Mouse (Mus musculus) thymus, adult 2 months (tissue): Measurements from ENCODE around the gene Fubp3. TPM values are rescaled to one million over a fixed set of nuclear protein-coding genes. Genes with fewer than 3 reads are reported as not detected.
A peak's percentile ranks its signal among the peaks of the same experiment; 100 is the strongest.

ENCODE experiments used
- DNase-seq: peaks from one replicate; pipeline ENCODE4 v3.0.0; 2021
- H3K27ac ChIP-seq: fragments of 200-500 bp; 2 replicates; pipeline ENCODE4 v1.5.1; 2012; ENCODE audit warnings: low read length, control low read depth; ENCODE audit not compliant: control insufficient read depth, insufficient read depth
- H3K27me3 ChIP-seq: fragments of 200-500 bp; 2 replicates; pipeline ENCODE4 v1.6.1; 2012; ENCODE audit warnings: mild to moderate bottlenecking, low read length, moderate library complexity, mixed read lengths; ENCODE audit not compliant: control insufficient read depth, insufficient read depth
- H3K36me3 ChIP-seq: fragments of 200-500 bp; 2 replicates; pipeline ENCODE4 v1.6.1; 2012; ENCODE audit warnings: mild to moderate bottlenecking, low read length, moderate library complexity; ENCODE audit not compliant: control insufficient read depth, insufficient read depth
- H3K4me1 ChIP-seq: fragments of 200-500 bp; replicated peaks from 2 replicates; pipeline ENCODE4 v1.6.1; 2012; ENCODE audit warnings: low read length; ENCODE audit not compliant: control insufficient read depth, insufficient read depth
- H3K4me3 ChIP-seq: fragments of 200-500 bp; 2 replicates; pipeline ENCODE4 v1.5.1; 2012; ENCODE audit warnings: mild to moderate bottlenecking, low read length, control low read depth, moderate library complexity; ENCODE audit not compliant: control insufficient read depth, insufficient read depth
- CTCF ChIP-seq: fragments of 200-500 bp; IDR thresholded peaks from 2 replicates; pipeline ENCODE4 v1.5.1; 2012; ENCODE audit warnings: mild to moderate bottlenecking, control low read depth, low read length, moderate library complexity, borderline replicate concordance; ENCODE audit not compliant: control insufficient read depth, poor library complexity, insufficient read depth; ENCODE audit errors: extremely low read depth
- POLR2A ChIP-seq: fragments of 200-500 bp; IDR thresholded peaks from 2 replicates; pipeline ENCODE4 v1.6.1; 2012; ENCODE audit warnings: mild to moderate bottlenecking, low read length, control low read depth, moderate library complexity; ENCODE audit not compliant: control insufficient read depth, poor library complexity, insufficient read depth; ENCODE audit errors: extremely low read depth
- WGBS: fragments of 180-500 bp; shearing (Covaris S2); methylation state at CpG from one replicate; pipeline ENCODE4 v1.1.7; 2018; 5-methylcytosine and 5-hydroxymethylcytosine counted together
- polyA plus RNA-seq: library from polyadenylated mRNA; depleted of rRNA; stranded (reverse); fragments of >200 nt; gene quantifications from 2 replicates; pipeline ENCODE4 v1.2.3, GENCODE M21; 2012

The Fubp3 gene
- polyA plus RNA-seq, 1 experiment: 56.3 TPM

- no peak overlapping the region for H3K4me3 ChIP-seq
- 6% methylated on average over 48 of the region's 48 CpGs for WGBS
- no peak for DNase-seq
These were observed 63.8 kb downstream of the Fubp3 start for GRCm38 (mm10) chr2:31636138-31636741.

GRCm38 (mm10) chr2:31636742-31637141 is 64.3 kb downstream of the Fubp3 start:
- Histone ChIP-seq H3K4me1 (no peaks in the 10 kb centered on the region), H3K36me3 (no peaks in the 10 kb centered on the region), H3K27ac (no peak overlapping the region), H3K27me3 (peaks cover 41% of the 10 kb centered on the region), H3K4me3 (no peak overlapping the region)
- no peak for TF ChIP-seq POLR2A
- no peak for TF ChIP-seq CTCF
- DNase-seq: no peak
- WGBS: 7% methylated on average over 35 of the region's 35 CpGs

More at GRCm38 (mm10) chr2:31636138-31636741, 63.8 kb downstream of the Fubp3 start:
- peaks cover 41% of the 10 kb centered on the region for H3K27me3 ChIP-seq
- no peak overlapping the region for H3K27ac ChIP-seq
- TF ChIP-seq CTCF (no peak), POLR2A (no peak)
- no peaks in the 10 kb centered on the region for H3K36me3 ChIP-seq
- H3K4me1 ChIP-seq: no peaks in the 10 kb centered on the region

GRCm38 (mm10) chr2:31637311-31637710 is 64.9 kb downstream of the Fubp3 start:
- Histone ChIP-seq H3K27ac (no peak overlapping the region), H3K36me3 (no peaks in the 10 kb centered on the region), H3K4me1 (no peaks in the 10 kb centered on the region), H3K4me3 (no peak overlapping the region), H3K27me3 (peaks cover 42% of the 10 kb centered on the region)
- TF ChIP-seq CTCF: no peak
- TF ChIP-seq POLR2A: no peak
- 9% methylated on average over 12 of the region's 12 CpGs for WGBS
- DNase-seq: no peak

- H3K27ac ChIP-seq: no peak overlapping the region
- DNase-seq: peak; percentile 26
- H3K4me3 ChIP-seq: no peak overlapping the region
- H3K4me1 ChIP-seq: no peaks in the 10 kb centered on the region
- 2% methylated on average over 22 of the region's 22 CpGs for WGBS
- no peak for TF ChIP-seq POLR2A
- TF ChIP-seq CTCF: no peak
- H3K27me3 ChIP-seq: peaks cover 46% of the 10 kb centered on the region
- H3K36me3 ChIP-seq: no peaks in the 10 kb centered on the region
These were observed 65.4 kb downstream of the Fubp3 start for GRCm38 (mm10) chr2:31637807-31638206.

DNA sequence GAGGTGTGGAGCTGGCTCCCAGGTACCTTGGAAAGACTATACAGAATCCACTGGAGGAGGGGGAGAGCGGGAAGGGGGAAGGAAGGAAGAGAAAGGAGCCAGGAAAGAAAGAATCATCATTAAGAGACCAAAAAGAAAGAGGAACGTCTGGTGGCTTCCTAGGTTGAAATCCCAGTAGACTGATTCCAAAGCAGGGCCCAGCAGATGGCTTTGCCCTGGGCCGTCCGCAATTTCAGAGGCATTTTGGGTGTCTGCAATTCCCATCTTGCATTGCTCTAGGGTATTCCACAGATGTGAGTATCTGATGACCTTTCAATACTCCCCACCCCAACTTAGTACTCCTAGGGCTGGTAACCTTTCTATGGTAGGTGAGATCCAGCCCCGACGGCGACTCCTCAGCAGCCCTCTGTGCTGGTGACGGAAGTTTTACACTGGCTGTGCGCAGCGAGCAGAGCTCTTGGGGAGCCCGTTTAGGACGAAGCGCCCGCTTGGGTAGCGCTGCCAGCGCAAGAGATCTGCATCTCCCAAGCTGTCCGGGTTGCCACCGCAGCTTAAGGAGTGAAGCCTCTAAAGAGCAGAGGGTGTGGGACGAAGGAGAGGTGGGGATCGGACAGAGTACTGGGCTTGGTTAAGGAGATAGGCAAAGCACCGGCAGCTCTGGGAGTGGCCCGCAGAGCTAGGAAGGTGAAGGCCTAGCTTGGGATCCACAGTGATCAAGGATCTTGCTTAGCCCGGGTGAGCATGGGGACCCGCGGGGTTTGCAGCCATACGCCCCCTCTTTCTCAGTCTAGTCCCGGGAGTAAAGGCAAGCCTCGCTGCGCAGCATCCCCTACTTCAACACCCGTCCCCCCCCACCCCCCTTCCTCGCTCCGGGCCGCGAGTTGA is 66.4 kb downstream of the Fubp3 start:
- TF ChIP-seq CTCF (0 out of 2 replicates have a peak, but pooled peaks have one; percentile 13), POLR2A (no peak)
- no peak for DNase-seq
- H3K27ac ChIP-seq: no peak overlapping the region
- no peaks in the 10 kb centered on the region for H3K4me1 ChIP-seq
- H3K4me3 ChIP-seq: no peak overlapping the region
- H3K27me3 ChIP-seq: peaks cover 45% of the 10 kb centered on the region
- WGBS: 12% methylated on average over 34 of the region's 34 CpGs
- no peaks in the 10 kb centered on the region for H3K36me3 ChIP-seq

- Histone ChIP-seq H3K4me3 (no peak overlapping the region), H3K27me3 (peaks cover 41% of the 10 kb centered on the region), H3K27ac (no peak overlapping the region), H3K4me1 (no peaks in the 10 kb centered on the region), H3K36me3 (no peaks in the 10 kb centered on the region)
- 12% methylated on average over 13 of the region's 13 CpGs for WGBS
- DNase-seq: no peak
- TF ChIP-seq CTCF: no peak
- TF ChIP-seq POLR2A: no peak
These were observed 67.0 kb downstream of the Fubp3 start for GRCm38 (mm10) chr2:31639466-31639760.
